Mouse (Mus musculus) spleen, adult 2 months (tissue): ENCODE data around the gene Yod1. TPM values are rescaled to one million over a fixed set of nuclear protein-coding genes. Genes with fewer than 3 reads are reported as not detected.

ENCODE experiments used
- DNase-seq, 2 experiments: peaks; one replicate each; pipeline versions ENCODE4 v3.0.0 to v3.0.0-alpha.2; 2012 to 2021; ENCODE audit warnings: low spot score in 2 of 2, low read depth in 1 of 2
- H3K27ac ChIP-seq: fragments of 200-500 bp; 2 replicates; pipeline ENCODE4 v1.5.1; 2012; ENCODE audit warnings: low read length, inconsistent platforms; ENCODE audit not compliant: insufficient read depth
- H3K27me3 ChIP-seq: fragments of 200-500 bp; 2 replicates; pipeline ENCODE4 v1.6.1; 2012; ENCODE audit warnings: mild to moderate bottlenecking, moderate library complexity, low read length, inconsistent platforms; ENCODE audit not compliant: control insufficient read depth, insufficient read depth
- H3K36me3 ChIP-seq: fragments of 200-500 bp; 2 replicates; pipeline ENCODE4 v1.6.1; 2012; ENCODE audit warnings: mild to moderate bottlenecking, low read length, inconsistent platforms; ENCODE audit not compliant: control insufficient read depth, insufficient read depth
- H3K4me1 ChIP-seq: fragments of 200-500 bp; 2 replicates; pipeline ENCODE4 v1.6.1; 2011; ENCODE audit warnings: inconsistent platforms; ENCODE audit not compliant: control insufficient read depth, insufficient read depth, insufficient read length
- H3K4me3 ChIP-seq: fragments of 200-500 bp; 2 replicates; pipeline ENCODE4 v1.5.1; 2011; ENCODE audit warnings: mild to moderate bottlenecking, inconsistent platforms; ENCODE audit not compliant: insufficient read depth, insufficient read length; ENCODE audit errors: extremely low read depth
- CTCF ChIP-seq: fragments of 200-500 bp; IDR thresholded peaks from 2 replicates; pipeline ENCODE4 v1.5.1; 2011; ENCODE audit warnings: mild to moderate bottlenecking, inconsistent platforms; ENCODE audit not compliant: insufficient read depth, insufficient read length, insufficient replicate concordance; ENCODE audit errors: extremely low read depth
- POLR2A ChIP-seq: fragments of 200-500 bp; IDR thresholded peaks from 2 replicates; pipeline ENCODE4 v1.6.1; 2011; ENCODE audit warnings: low read depth, low read length, inconsistent platforms
- WGBS: fragments of 180-500 bp; shearing (Covaris S2); methylation state at CpG from one replicate; pipeline ENCODE4 v1.1.7; 2018; 5-methylcytosine and 5-hydroxymethylcytosine counted together
- polyA plus RNA-seq: library from polyadenylated mRNA; depleted of rRNA; stranded (reverse); fragments of >200 nt; gene quantifications from 2 replicates; pipeline ENCODE4 v1.2.3, GENCODE M21; 2012

Yod1 gene
- polyA plus RNA-seq, 1 experiment = 1.6 TPM

DNA sequence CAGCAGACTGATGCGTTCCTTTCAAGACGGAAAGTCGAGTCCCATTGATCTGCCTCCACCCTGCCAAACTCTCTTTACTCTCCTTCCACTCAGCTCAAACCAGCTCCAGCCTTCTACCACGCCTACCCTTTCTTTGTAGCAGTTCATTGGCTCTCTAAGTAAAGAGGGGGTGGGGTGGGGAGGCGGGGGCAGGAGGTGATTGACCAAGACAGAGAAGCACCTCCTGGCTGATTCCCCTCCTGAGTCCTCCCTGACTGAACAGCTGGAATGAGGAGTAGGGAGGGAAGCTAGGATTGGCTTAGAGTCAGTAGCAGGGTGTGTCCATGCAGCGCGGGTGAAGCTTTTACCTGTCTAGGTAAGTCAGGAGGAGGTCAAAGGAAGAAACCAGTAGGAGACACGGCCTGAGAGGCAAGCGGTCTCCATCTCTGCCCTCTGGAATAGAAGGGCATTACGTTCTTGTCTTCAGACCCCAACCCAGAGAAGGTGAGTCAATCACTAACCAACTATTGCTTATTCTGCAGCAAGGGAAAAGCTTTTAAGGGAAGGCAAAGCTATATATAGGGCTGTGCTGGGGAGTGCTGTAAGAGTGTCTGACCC, 14.7 kb downstream of the Yod1 start, which contains the start of gene AA986860:
TSS of gene AA986860 (plus strand) at position 236 of the 597 bp plus-strand sequence.
- no peaks in the 10 kb centered on the region for H3K27me3 ChIP-seq
- no peak for DNase-seq
- no peak within 1 kb of the TSS for H3K27ac ChIP-seq
- H3K4me3 ChIP-seq = no peak within 1 kb of the TSS
- 66% methylated on average over 10 of the region's 10 CpGs for WGBS
- H3K4me1 ChIP-seq = no peaks in the 10 kb centered on the region
- TF ChIP-seq POLR2A (no peak), CTCF (no peak)
- H3K36me3 ChIP-seq = no peaks in the 10 kb centered on the region

- no peaks in the 10 kb centered on the region for H3K27me3 ChIP-seq
- H3K4me3 ChIP-seq = no peak overlapping the region
- H3K4me1 ChIP-seq = no peaks in the 10 kb centered on the region
- DNase-seq = no peak
- WGBS = 70% methylated on average over 13 of the region's 13 CpGs
- H3K36me3 ChIP-seq = no peaks in the 10 kb centered on the region
- TF ChIP-seq POLR2A (no peak), CTCF (no peak)
- H3K27ac ChIP-seq = no peak overlapping the region
Observed at GRCm38 (mm10) chr1:130732706-130733658, 15.9 kb downstream of the Yod1 start.

DNA sequence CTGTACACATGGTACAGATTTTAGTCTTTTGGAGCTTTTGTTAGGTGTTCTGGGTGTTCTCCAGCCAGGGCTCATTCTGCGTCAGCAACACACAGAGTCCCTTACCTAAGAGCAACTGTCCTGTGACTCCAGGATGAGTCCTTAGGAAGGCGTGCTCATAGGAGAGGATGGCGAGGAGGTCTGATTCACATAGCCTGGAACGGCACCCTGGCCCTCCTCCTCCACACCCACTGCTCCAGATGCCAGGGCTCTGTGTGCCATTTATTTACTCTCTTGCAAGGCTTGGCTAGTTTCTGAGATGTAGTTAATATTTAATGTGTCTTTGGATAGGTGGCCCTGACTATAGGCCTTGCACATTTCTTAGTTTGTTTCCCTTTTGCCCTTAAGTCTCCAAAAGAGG, 16.5 kb downstream of the Yod1 start:
- H3K4me1 ChIP-seq = no peaks in the 10 kb centered on the region
- H3K27me3 ChIP-seq = no peaks in the 10 kb centered on the region
- TF ChIP-seq CTCF (no peak), POLR2A (no peak)
- no peaks in the 10 kb centered on the region for H3K36me3 ChIP-seq
- no peak overlapping the region for H3K27ac ChIP-seq
- no peak for DNase-seq
- H3K4me3 ChIP-seq = no peak overlapping the region
- 92% methylated on average over 4 of the region's 4 CpGs for WGBS

DNA sequence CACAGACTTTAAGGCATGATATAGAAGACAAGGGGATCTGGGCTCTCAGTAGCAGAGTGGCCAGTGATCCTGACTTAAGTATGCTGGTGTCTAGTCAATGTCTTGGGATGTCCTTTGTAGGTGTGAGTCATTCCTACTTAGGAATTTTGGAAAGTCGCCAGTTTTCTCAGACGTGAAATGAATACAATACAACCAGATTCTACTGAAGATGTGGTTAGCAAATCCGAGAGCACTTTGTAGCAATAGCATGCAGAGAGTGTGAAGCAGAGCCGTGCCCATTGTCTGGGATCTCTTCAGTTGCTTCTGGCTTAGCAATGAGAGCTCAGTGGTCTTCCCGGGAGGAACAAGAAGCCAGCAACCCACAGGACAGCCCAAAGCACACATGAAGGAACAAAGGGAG, 17.3 kb downstream of the Yod1 start:
- no peaks in the 10 kb centered on the region for H3K36me3 ChIP-seq
- no peak for DNase-seq
- no peaks in the 10 kb centered on the region for H3K27me3 ChIP-seq
- no peaks in the 10 kb centered on the region for H3K4me1 ChIP-seq
- 85% methylated on average over 5 of the region's 5 CpGs for WGBS
- no peak overlapping the region for H3K27ac ChIP-seq
- no peak overlapping the region for H3K4me3 ChIP-seq
- TF ChIP-seq POLR2A (no peak), CTCF (no peak)

DNA sequence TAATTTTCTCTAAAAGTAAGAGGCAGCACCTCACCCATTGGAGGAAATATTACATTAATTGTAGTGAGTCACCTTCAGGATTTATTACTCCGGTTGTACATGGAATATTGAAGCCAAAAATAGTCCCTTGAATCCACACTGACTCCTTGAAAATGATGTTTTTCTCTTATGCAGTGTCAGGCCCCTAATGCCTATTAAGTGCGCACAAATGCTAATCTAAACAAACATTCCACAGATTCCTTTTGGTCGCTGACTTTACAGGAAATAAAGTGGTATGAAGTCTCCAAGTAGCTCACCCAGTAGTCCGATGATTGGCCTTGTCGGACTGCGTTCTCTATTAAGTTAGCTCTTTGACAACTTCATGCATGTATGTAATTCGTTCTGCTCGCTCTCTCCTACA, 17.7 kb downstream of the Yod1 start:
- Histone ChIP-seq H3K36me3 (no peaks in the 10 kb centered on the region), H3K4me1 (no peaks in the 10 kb centered on the region), H3K27me3 (no peaks in the 10 kb centered on the region), H3K4me3 (no peak overlapping the region), H3K27ac (no peak overlapping the region)
- DNase-seq = no peak
- TF ChIP-seq POLR2A (no peak), CTCF (no peak)
- WGBS = 90% methylated on average over 8 of the region's 8 CpGs

- 82% methylated on average over 11 of the region's 11 CpGs for WGBS
- Histone ChIP-seq H3K36me3 (no peaks in the 10 kb centered on the region), H3K27me3 (no peaks in the 10 kb centered on the region), H3K4me1 (no peaks in the 10 kb centered on the region), H3K4me3 (no peak overlapping the region), H3K27ac (no peak overlapping the region)
- TF ChIP-seq POLR2A = no peak
- TF ChIP-seq CTCF = no peak
- DNase-seq = no peak
Observed at GRCm38 (mm10) chr1:130737411-130737881, 20.3 kb downstream of the Yod1 start.
